In genomic region chr1:181833143-181833542, GRCm38 (mm10) we compare ENCODE assay signal across 13 mouse cellular contexts.
"Had no signal": no experiment of that assay in that cellular context is flagged by ENCODE, and none has a peak within 500 bp of the region (broad histone marks: within the 10 kb centered on the region; RNA-seq: fewer than 3 reads in every experiment).

No protein-coding gene starts in this region.

- H3K27ac ChIP-seq: kidney, postnatal 0 days; limb, embryonic 13.5 days; liver, embryonic 14.5 days; midbrain, embryonic 13.5 days; stomach, postnatal 0 days had no signal

- H3K27me3 ChIP-seq: limb, embryonic 13.5 days; midbrain, embryonic 13.5 days had no signal

- H3K4me2 ChIP-seq: limb, embryonic 13.5 days; midbrain, embryonic 13.5 days had no signal

- DNase-seq: kidney, adult 11 months; kidney, adult 9 months; kidney, postnatal 36 days; left cerebral cortex, postnatal 4 days; lung, adult 18-20 months; lung, postnatal 36 days; thymus, adult 2 months; thymus, postnatal 25 days had no signal

- H3K4me3 ChIP-seq: limb, embryonic 13.5 days; midbrain, embryonic 13.5 days had no signal

- ATAC-seq: midbrain, embryonic 13.5 days had no signal

- H3K9me3 ChIP-seq: limb, embryonic 13.5 days; midbrain, embryonic 13.5 days had no signal

- H3K9ac ChIP-seq: limb, embryonic 13.5 days; liver, embryonic 14.5 days; midbrain, embryonic 13.5 days had no signal

- H3K4me1 ChIP-seq: limb, embryonic 13.5 days had no signal
